Mouse (Mus musculus) embryonic facial prominence, embryonic 10.5 days (tissue): ENCODE results near the gene Map4k2. TPM values are rescaled to one million over a fixed set of nuclear protein-coding genes. Genes with fewer than 3 reads are reported as not detected.

Experiments
- DNase-seq: peaks from one replicate; pipeline ENCODE4 v3.0.0-alpha.2; 2017; ENCODE audit warnings: low spot score
- H3K27ac ChIP-seq: fragments of 300-500 bp; sonication (generic); replicated peaks from 2 replicates; pipeline ENCODE4 v1.5.1; 2016; ENCODE audit warnings: mild to moderate bottlenecking
- H3K27me3 ChIP-seq: fragments of 300-500 bp; sonication (generic); replicated peaks from 2 replicates; pipeline ENCODE4 v1.6.1; 2016; ENCODE audit warnings: low read depth, mild to moderate bottlenecking; ENCODE audit not compliant: poor library complexity, severe bottlenecking
- H3K36me3 ChIP-seq: fragments of 300-500 bp; sonication (generic); replicated peaks from 2 replicates; pipeline ENCODE4 v1.6.1; 2016; ENCODE audit warnings: mild to moderate bottlenecking, moderate library complexity
- H3K4me1 ChIP-seq: fragments of 300-500 bp; sonication (generic); 2 replicates; pipeline ENCODE4 v1.6.1; 2016
- H3K4me3 ChIP-seq: fragments of 300-500 bp; sonication (generic); 2 replicates; pipeline ENCODE4 v1.5.1; 2016; ENCODE audit warnings: mild to moderate bottlenecking, moderate library complexity
- H3K9me3 ChIP-seq: fragments of 300-500 bp; sonication (generic); 2 replicates; pipeline ENCODE4 v1.6.1; 2016; ENCODE audit warnings: mild to moderate bottlenecking
- WGBS: fragments of 180-500 bp; shearing (Covaris S2); methylation state at CpG from one replicate; pipeline ENCODE4 v1.1.7; 2016; 5-methylcytosine and 5-hydroxymethylcytosine counted together
- polyA plus RNA-seq: library from polyadenylated mRNA; unstranded; fragments of >200 nt; fragmentation: Nextera tagmentation; extraction: Ambion mirVana; gene quantifications from 2 replicates; pipeline ENCODE4 v1.2.1, GENCODE M21; 2016

The Map4k2 gene
- polyA plus RNA-seq, 1 experiment from 2014 or later, result 11.0 TPM

DNA sequence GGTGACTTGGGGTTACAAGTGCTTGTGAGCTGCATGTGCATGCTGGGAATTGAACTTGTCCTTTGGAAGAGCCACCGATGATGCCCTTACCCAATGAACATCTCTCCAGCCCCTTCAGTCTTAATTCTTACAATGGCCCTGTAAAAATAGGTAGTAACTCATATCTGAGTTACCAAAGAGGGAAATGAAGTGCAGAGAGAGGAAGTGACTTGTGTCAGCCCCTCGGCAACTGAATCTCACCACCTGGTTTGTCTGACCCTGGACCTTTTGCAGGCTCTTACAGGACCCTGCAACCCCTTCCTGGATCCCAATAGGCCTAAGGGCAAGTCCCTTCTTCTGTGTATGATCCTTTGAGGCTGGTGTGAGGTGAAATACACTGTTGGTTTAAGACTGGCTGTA is 11.2 kb downstream of the Map4k2 start:
- Histone ChIP-seq H3K27me3 (no peaks in the 10 kb centered on the region), H3K36me3 (peaks cover 47% of the 10 kb centered on the region), H3K9me3 (no peaks in the 10 kb centered on the region), H3K4me1 (peaks cover 44% of the 10 kb centered on the region), H3K4me3 (no peak overlapping the region), H3K27ac (no peak overlapping the region)
- DNase-seq, result no peak
- WGBS, result 82% methylated on average over 2 of the region's 2 CpGs

DNA sequence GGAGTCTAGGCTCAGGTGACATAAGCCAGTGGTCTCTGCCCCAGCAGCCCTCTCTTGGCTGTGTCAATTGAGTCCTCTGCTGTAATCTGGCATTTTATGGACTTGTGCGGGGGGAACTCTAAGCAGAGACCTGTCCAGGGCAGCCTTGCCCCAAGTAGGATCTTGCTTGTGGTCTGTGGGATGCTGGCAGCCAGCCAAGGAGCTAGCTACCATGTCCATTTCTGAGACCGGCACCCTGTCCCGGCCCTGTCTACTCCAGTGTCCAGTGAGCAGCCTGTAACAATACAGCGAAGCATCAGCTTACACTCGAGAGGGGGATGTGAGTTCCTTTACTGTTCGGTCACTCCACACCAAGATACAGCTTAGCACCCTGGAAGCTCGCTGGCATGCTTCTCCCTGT is 13.1 kb downstream of the Map4k2 start:
- Histone ChIP-seq H3K4me1 (peaks cover 26% of the 10 kb centered on the region), H3K27ac (no peak overlapping the region; the same call in 1 of the 2 replicates), H3K4me3 (no peak overlapping the region), H3K36me3 (peaks cover 34% of the 10 kb centered on the region), H3K27me3 (no peaks in the 10 kb centered on the region), H3K9me3 (no peaks in the 10 kb centered on the region)
- no peak for DNase-seq
- WGBS, result 85% methylated on average over 7 of the region's 7 CpGs

DNA sequence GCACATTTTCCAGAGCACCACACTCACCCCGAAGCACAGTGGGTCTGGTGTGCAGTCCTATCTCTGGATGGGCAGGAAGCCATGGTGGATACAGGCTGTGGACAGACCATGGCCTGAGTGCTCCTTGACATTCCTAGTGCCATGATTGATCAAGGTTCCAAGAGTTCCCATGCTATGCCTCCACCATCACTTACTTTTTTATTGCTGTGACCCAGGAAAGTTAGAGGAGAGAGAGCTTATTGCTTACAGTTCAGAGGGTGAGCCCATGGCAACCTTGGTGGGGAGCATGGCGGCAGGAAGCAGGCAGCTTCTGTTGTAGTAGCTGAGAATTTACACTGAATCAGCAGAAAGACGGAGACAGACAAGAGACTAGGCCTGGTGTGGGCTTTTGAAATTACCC is 20.4 kb downstream of the Map4k2 start:
- Histone ChIP-seq H3K27me3 (no peaks in the 10 kb centered on the region), H3K9me3 (no peaks in the 10 kb centered on the region), H3K36me3 (peaks cover 27% of the 10 kb centered on the region), H3K4me1 (peaks cover 24% of the 10 kb centered on the region), H3K27ac (no peak overlapping the region), H3K4me3 (no peak overlapping the region)
- WGBS, result 89% methylated on average over 3 of the region's 3 CpGs
- no peak for DNase-seq

DNA sequence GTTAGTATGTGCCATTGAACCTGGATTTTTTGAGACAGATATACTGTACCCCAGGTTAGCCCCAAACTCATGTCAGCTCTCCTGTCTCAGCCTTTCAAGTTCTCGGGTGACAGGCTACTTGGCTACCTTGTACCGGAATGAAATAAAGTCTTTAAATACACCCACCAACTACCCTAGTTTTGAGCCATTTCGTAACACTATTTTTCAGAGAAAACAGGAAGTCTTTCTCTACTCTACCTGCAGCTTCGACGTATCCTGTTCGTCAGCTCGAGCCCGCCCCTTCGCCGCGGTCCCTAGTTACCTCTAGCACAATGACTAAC is 22.1 kb downstream of the Map4k2 start:
- WGBS, result 2% methylated on average over 11 of the region's 11 CpGs
- peak overlapping the region; percentile 99 for H3K27ac ChIP-seq

DNA sequence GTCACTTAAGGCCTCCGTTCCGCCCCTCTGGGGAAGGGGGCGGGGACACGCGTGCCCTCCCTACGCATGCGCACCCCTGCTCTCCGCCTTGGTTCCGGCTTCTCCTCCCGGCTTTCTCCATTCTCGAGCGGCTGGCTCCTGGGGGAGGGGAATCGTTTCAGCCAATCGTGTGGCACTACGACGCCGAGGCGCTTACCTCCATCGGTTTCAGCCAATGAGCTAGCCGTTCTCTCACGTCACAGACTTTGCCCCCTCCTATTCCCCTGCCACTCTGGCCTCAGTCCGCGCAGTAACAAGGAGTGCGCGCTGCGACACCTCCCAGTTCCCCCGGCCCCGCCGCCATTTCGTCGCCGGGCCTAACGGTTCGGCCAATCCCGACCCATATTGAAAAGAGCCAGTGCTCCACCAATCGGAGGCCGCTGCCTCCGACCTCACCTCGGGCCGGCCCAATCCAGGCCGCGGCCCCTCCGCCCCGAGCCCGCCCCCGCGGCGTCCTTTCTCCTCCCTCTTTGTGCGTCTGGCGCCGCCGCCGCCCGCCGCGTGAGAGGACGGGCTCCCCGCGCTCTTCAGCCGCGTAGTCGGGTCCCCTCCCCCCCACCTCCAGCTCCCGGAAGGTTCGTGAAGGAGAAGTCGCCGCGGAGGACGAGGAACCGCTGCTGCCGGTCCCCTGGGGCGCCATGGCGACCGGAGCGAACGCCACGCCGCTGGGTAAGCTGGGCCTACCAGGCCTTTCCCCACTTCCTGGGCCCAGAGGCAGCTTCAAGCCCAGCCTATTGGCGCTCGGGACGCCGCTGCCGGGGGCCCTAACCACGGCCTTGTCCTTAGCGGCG is 22.7 kb downstream of the Map4k2 start, which contains the start of gene Sf1:
TSS of gene Sf1 (plus strand) at position 280 of the 830 bp plus-strand sequence.
- Histone ChIP-seq H3K27me3 (no peaks in the 10 kb centered on the region), H3K9me3 (no peaks in the 10 kb centered on the region), H3K4me3 (peak within 1 kb of the TSS; percentile 95), H3K27ac (peak within 1 kb of the TSS; percentile 99), H3K4me1 (peaks cover 31% of the 10 kb centered on the region), H3K36me3 (peaks cover 51% of the 10 kb centered on the region)
- under 1% methylated on average over 85 of the region's 85 CpGs for WGBS
- peak; percentile 100 for DNase-seq

More for the DNA sequence above, 22.1 kb downstream of the Map4k2 start:
- Histone ChIP-seq H3K4me1 (peaks cover 31% of the 10 kb centered on the region), H3K36me3 (peaks cover 45% of the 10 kb centered on the region), H3K27me3 (no peaks in the 10 kb centered on the region), H3K4me3 (peak overlapping the region; percentile 95), H3K9me3 (no peaks in the 10 kb centered on the region)
- no peak for DNase-seq

DNA sequence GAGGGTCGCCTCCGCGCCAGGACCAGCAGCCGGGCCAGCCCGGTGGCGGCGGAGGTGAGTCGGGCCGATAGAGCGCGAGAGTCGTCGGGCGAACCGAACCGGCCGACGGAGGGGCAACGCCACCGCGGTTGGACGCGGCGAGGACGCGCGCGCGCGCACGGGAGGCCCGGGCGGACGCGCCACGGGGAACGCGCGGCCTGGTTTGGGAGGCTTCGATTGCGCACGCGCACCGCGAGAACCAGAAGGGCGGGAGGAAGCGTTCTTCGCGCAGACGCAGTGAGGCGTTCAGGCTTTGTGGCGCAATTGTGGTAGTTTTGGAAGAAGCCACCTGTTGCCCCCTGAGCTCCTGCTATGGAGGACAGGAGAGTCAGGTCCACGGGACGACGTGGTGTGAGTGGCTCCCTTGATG is 23.4 kb downstream of the Map4k2 start:
- Histone ChIP-seq H3K36me3 (peaks cover 58% of the 10 kb centered on the region), H3K27me3 (no peaks in the 10 kb centered on the region), H3K27ac (peak overlapping the region; percentile 99), H3K4me1 (peaks cover 31% of the 10 kb centered on the region), H3K4me3 (peak overlapping the region; percentile 95), H3K9me3 (no peaks in the 10 kb centered on the region)
- peak; percentile 91 for DNase-seq
- WGBS, result under 1% methylated on average over 55 of the region's 55 CpGs

DNA sequence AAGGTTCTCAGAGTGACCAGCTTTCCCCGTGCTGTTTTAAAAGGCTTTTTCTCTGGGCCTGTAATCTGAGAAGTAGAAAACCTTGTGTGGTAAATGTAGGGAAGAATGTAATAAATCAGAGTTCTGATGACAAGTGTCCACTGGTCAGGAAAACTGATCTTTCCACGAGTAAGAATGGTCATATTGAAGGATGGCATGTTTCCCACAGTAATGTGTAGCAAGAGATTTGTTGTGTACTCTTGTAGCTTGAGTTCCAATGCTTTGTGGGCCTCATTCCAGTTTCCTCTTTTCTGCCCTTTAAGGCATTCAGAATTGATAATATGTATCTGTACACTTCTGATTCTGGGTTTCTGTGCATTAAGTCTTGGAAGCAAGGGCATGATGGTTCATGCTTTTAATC is 23.9 kb downstream of the Map4k2 start:
- H3K27me3 ChIP-seq, result no peaks in the 10 kb centered on the region
- 8% methylated on average over 2 of the region's 2 CpGs for WGBS
- peak overlapping the region; percentile 95 for H3K4me3 ChIP-seq
- no peak for DNase-seq
- H3K9me3 ChIP-seq, result no peaks in the 10 kb centered on the region
- peaks cover 31% of the 10 kb centered on the region for H3K4me1 ChIP-seq
- peak overlapping the region; percentile 99 for H3K27ac ChIP-seq
- H3K36me3 ChIP-seq, result peaks cover 63% of the 10 kb centered on the region

DNA sequence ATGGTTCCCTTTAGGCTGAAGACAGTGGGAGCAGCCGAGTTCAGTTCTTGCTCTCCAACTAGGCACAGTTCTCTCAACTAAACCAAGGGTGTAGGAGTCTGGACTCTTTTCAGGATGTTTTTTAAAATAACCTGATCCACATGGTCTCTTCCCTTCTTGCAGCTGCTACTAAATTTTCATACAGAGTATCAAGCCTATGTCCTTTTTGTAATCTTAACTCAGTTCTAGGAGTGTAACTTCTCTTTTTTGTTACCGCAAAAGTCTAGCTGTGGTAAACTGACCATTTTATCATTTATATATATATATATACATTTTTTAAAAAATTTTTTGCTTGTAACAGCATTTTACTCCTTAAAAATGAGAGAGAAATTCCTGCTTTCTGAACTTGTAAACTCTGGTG is 29.2 kb downstream of the Map4k2 start:
- Histone ChIP-seq H3K27me3 (no peaks in the 10 kb centered on the region), H3K27ac (no peak overlapping the region), H3K36me3 (peaks cover 100% of the 10 kb centered on the region), H3K4me1 (peaks cover 16% of the 10 kb centered on the region), H3K4me3 (no peak overlapping the region), H3K9me3 (no peaks in the 10 kb centered on the region)
- WGBS, result 96% methylated on average over 2 of the region's 2 CpGs
- no peak for DNase-seq

DNA sequence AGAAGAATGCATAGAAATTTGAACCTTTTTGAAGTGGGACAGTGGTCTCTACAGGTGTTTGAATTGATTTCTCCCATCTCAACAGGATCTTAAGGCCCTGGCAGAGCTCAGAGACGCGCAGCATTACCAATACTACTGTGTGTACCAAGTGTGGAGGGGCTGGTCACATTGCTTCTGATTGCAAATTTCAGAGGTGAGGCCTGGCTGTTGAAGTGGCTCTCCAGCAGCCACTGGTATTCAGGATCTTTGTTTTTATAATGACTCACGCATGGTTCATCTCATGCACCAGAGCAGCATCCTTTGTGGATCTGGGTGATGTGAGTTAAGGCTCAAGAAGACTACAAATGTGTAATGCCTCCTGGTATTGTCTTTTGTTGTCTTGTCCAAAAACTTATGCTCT is 31.5 kb downstream of the Map4k2 start:
- Histone ChIP-seq H3K4me3 (no peak overlapping the region), H3K27ac (no peak overlapping the region), H3K9me3 (no peaks in the 10 kb centered on the region), H3K27me3 (no peaks in the 10 kb centered on the region), H3K36me3 (peaks cover 100% of the 10 kb centered on the region), H3K4me1 (no peaks in the 10 kb centered on the region)
- 97% methylated on average over 3 of the region's 3 CpGs for WGBS
- no peak for DNase-seq

DNA sequence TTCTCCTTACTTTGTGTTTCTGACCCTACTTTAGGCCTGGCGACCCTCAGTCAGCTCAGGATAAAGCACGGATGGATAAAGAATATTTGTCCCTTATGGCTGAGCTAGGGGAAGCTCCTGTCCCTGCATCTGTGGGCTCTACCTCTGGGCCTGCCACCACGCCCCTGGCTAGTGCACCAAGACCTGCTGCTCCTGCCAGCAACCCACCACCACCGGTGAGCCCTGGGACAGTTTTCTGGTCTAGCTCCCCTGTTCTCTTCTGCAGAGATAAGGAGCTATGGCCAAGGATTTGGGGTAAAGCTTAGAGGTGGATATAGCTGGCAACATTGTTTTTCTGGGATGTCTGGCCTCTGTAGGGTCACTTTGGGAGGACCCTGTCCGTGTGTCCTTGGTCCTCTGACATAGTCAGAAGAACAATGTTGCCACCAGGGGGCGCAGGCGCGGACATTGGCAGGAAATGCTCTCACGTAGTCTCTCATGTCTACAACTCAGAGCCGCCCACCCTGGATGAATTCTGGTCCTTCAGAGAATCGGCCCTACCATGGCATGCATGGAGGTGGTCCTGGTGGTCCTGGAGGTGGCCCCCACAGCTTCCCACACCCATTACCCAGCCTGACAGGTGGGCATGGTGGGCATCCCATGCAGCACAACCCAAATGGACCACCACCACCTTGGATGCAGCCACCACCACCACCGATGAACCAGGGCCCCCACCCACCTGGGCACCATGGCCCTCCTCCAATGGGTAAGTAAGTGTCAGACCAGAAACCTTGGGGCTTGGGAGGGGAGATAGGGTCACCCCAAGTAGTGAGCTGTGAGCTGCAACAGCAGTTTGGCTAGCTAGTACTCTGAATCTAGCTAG is 32.8 kb downstream of the Map4k2 start:
- Histone ChIP-seq H3K9me3 (no peaks in the 10 kb centered on the region), H3K4me3 (no peak overlapping the region), H3K36me3 (peaks cover 100% of the 10 kb centered on the region), H3K27me3 (no peaks in the 10 kb centered on the region), H3K4me1 (no peaks in the 10 kb centered on the region), H3K27ac (no peak overlapping the region)
- 74% methylated on average over 12 of the region's 12 CpGs for WGBS
- DNase-seq, result peak; percentile 80

DNA sequence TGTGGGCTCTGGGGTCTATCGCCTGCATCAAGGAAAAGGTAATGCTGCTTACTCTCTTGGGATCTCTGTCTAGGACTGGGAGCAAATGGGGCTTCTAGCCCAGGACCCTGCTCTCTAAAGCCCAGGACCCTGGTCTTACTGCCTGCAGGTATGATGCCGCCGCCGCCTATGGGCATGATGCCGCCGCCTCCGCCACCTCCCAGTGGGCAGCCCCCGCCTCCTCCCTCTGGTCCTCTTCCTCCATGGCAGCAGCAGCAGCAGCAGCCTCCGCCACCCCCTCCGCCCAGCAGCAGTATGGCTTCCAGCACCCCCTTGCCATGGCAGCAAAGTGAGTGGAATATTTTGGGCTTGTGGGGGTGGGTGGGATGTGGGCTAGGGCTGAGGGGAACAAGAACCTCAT is 33.6 kb downstream of the Map4k2 start:
- Histone ChIP-seq H3K4me1 (no peaks in the 10 kb centered on the region), H3K27ac (no peak overlapping the region), H3K27me3 (no peaks in the 10 kb centered on the region), H3K36me3 (peaks cover 100% of the 10 kb centered on the region), H3K4me3 (no peak overlapping the region), H3K9me3 (no peaks in the 10 kb centered on the region)
- DNase-seq, result no peak
- WGBS, result 98% methylated on average over 10 of the region's 10 CpGs

DNA sequence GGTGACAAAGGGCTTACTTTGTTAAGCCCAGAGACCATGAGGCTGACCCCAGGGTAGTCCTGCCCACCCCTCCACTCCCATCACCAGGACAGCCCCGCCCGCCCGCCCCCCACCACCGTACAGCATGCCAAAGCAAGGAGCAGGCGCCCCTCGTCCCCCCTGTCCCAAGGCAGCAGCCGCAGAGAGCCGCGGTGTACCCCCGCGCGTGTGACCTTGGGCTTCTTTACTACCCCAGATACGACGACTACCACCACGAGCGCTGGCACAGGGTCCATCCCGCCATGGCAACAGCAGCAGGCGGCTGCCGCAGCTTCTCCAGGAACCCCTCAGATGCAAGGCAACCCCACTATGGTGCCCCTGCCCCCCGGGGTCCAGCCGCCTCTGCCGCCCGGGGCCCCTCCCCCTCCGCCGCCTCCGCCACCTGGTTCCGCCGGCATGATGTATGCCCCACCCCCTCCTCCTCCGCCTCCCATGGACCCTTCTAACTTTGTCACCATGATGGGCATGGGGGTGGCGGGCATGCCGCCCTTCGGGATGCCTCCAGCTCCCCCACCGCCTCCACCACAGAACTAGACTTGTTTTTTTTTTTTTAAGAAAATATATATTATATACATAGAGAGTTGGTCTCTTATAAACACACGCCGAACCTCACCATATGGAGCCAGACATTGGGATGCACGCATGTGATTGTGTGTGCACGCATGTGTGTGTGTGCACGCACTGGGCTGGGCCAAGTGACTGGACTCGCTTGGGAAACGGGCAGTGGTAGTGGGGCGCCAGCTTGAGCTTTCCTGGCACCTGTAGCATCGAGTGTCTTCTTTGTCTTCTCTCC is 34.7 kb downstream of the Map4k2 start:
- Histone ChIP-seq H3K36me3 (peaks cover 97% of the 10 kb centered on the region), H3K27me3 (no peaks in the 10 kb centered on the region), H3K4me1 (no peaks in the 10 kb centered on the region), H3K4me3 (0 out of 2 replicates have a peak overlapping the region, but pooled peaks have one; percentile 18), H3K9me3 (no peaks in the 10 kb centered on the region), H3K27ac (no peak overlapping the region)
- 94% methylated on average over 42 of the region's 42 CpGs for WGBS
- no peak for DNase-seq
